Mouse (Mus musculus): ENCODE data around the gene Rrp9. TPM values are rescaled to one million over a fixed set of nuclear protein-coding genes. Genes with fewer than 3 reads are reported as not detected.

The Rrp9 gene
- total RNA-seq, 2 experiments from 2014 or later: 46.9 to 55.2 TPM

GRCm38 (mm10) chr9:106513566-106513965 is 37.8 kb downstream of the Rrp9 start:
- intact Hi-C loops (cut with DNase I): no loop called here
- DNase-seq: no peak

GRCm38 (mm10) chr9:106514273-106514672 is 38.5 kb downstream of the Rrp9 start, which contains the start of gene Iqcf5:
Iqcf5 (plus strand) TSS chr9:106514573.
- DNase-seq: no peak
- intact Hi-C loops (cut with DNase I): no loop called here

- intact Hi-C loops (cut with DNase I): no loop called here
- DNase-seq: no peak
Measured at GRCm38 (mm10) chr9:106519433-106519832, 43.7 kb downstream of the Rrp9 start.

- intact Hi-C loops (cut with DNase I): no loop called here
- no peak for DNase-seq
Measured at GRCm38 (mm10) chr9:106519909-106520308, 44.1 kb downstream of the Rrp9 start.

- DNase-seq: peak; percentile 9
Measured at GRCm38 (mm10) chr9:106531833-106532232, 56.1 kb downstream of the Rrp9 start.

GRCm38 (mm10) chr9:106534296-106534695 is 58.5 kb downstream of the Rrp9 start:
- intact Hi-C loops (cut with DNase I): loop anchor here (10.0 kb wide), 1 partner anchor 111 kb away; no protein-coding TSS in a partner anchor

More at GRCm38 (mm10) chr9:106531833-106532232, 56.1 kb downstream of the Rrp9 start:
- intact Hi-C loops (cut with DNase I): loop anchor here (10.0 kb wide), 1 partner anchor 113 kb away; no protein-coding TSS in a partner anchor

GRCm38 (mm10) chr9:106534975-106535374 is 59.2 kb downstream of the Rrp9 start:
- intact Hi-C loops (cut with DNase I): loop anchor here (10.0 kb wide), 1 partner anchor 110 kb away; no protein-coding TSS in a partner anchor
- no peak for DNase-seq

More at GRCm38 (mm10) chr9:106534296-106534695, 58.5 kb downstream of the Rrp9 start:
- DNase-seq: no peak

Other genes starting within 250 kb of the Rrp9 start
- gene Alas1, start 227.3 kb upstream of the Rrp9 start, total RNA-seq (2021): 10 to 100 TPM; 97.5 to 99.8 TPM
- 10 to 100 TPM; 11.0 to 11.9 TPM for gene Poc1a, start 194.9 kb upstream of the Rrp9 start, total RNA-seq (2021)
- 10 to 100 TPM; 54.3 to 54.4 TPM for gene Dusp7, start 107.3 kb upstream of the Rrp9 start, total RNA-seq (2021)
- gene Rpl29, start 46.5 kb upstream of the Rrp9 start, total RNA-seq (2021): 100 to 1,000 TPM; 480 to 518 TPM
- 10 to 100 TPM; 14.3 to 19.0 TPM for gene Acy1, start 37.6 kb upstream of the Rrp9 start, total RNA-seq (2021)
- gene Abhd14b, start 28.5 kb upstream of the Rrp9 start, total RNA-seq (2021): 10 to 100 TPM; 13.3 to 13.8 TPM
- 10 to 100 TPM; 70.1 to 71.4 TPM for gene Abhd14a, start 28.3 kb upstream of the Rrp9 start, total RNA-seq (2021)
- gene Pcbp4, start 22.7 kb upstream of the Rrp9 start, total RNA-seq (2021): 100 to 1,000 TPM; 409 to 418 TPM
- gene Gpr62, start 10.0 kb upstream of the Rrp9 start, total RNA-seq (2021): 1 to 10 TPM in 1 of 2 experiments, under 1 TPM in 1; 0.94 to 1.3 TPM
- 1 to 10 TPM; 2.8 to 3.3 TPM for gene Parp3, start 986 bp downstream of the Rrp9 start, total RNA-seq (2021)
- not detected for gene Iqcf1, start 24.0 kb downstream of the Rrp9 start, total RNA-seq (2021)
- gene Iqcf5, start 38.6 kb downstream of the Rrp9 start, total RNA-seq (2021): under 1 TPM in 1 of 2 experiments, not detected in 1; 0.78 TPM
- gene Iqcf3, start 85.7 kb downstream of the Rrp9 start, total RNA-seq (2021): not detected
- gene Iqcf4, start 95.0 kb downstream of the Rrp9 start, total RNA-seq (2021): not detected
- gene Iqcf6, start 150.6 kb downstream of the Rrp9 start, total RNA-seq (2021): not detected
- 10 to 100 TPM; 43.6 to 48.3 TPM for gene Grm2, start 180.1 kb downstream of the Rrp9 start, total RNA-seq (2021)
- 10 to 100 TPM; 66.4 to 69.2 TPM for gene Tex264, start 210.0 kb downstream of the Rrp9 start, total RNA-seq (2021)

Measured in left cerebral cortex, postnatal 4 days (tissue).